Mouse (Mus musculus) olfactory bulb, adult 2 months (tissue): ENCODE results near the gene Lrrc8b. TPM values are rescaled to one million over a fixed set of nuclear protein-coding genes. Genes with fewer than 3 reads are reported as not detected.

Source experiments
- H3K27ac ChIP-seq: fragments of 200-500 bp; 2 replicates; pipeline ENCODE4 v1.5.1; 2012; ENCODE audit warnings: low read depth, low read length; ENCODE audit not compliant: insufficient read depth
- H3K4me1 ChIP-seq: fragments of 200-500 bp; 2 replicates; pipeline ENCODE4 v1.6.1; 2012; ENCODE audit warnings: low read length; ENCODE audit not compliant: control insufficient read depth, insufficient read depth
- H3K4me3 ChIP-seq: fragments of 200-500 bp; 2 replicates; pipeline ENCODE4 v1.5.1; 2012; ENCODE audit warnings: mild to moderate bottlenecking, low read depth, low read length, moderate library complexity; ENCODE audit not compliant: insufficient read depth
- CTCF ChIP-seq: fragments of 200-500 bp; IDR thresholded peaks from 2 replicates; pipeline ENCODE4 v1.5.1; 2012; ENCODE audit warnings: low read depth, mild to moderate bottlenecking, low read length, moderate library complexity; ENCODE audit not compliant: insufficient read depth
- POLR2A ChIP-seq: fragments of 200-500 bp; IDR thresholded peaks from 2 replicates; pipeline ENCODE4 v1.6.1; 2012; ENCODE audit warnings: mild to moderate bottlenecking, low read depth, low read length, moderate library complexity; ENCODE audit not compliant: insufficient read depth
- WGBS: fragments of 180-500 bp; shearing (Covaris S2); methylation state at CpG from one replicate; pipeline ENCODE4 v1.1.7; 2018; 5-methylcytosine and 5-hydroxymethylcytosine counted together
- polyA plus RNA-seq: library from polyadenylated mRNA; stranded (reverse); fragments of >200 nt; gene quantifications from 2 replicates; pipeline ENCODE4 v1.2.4, GENCODE M21; 2012; ENCODE audit warnings: low replicate concordance; ENCODE audit not compliant: missing spikeins, insufficient read depth, insufficient read length

The Lrrc8b gene
- polyA plus RNA-seq, 1 experiment: not detected

DNA sequence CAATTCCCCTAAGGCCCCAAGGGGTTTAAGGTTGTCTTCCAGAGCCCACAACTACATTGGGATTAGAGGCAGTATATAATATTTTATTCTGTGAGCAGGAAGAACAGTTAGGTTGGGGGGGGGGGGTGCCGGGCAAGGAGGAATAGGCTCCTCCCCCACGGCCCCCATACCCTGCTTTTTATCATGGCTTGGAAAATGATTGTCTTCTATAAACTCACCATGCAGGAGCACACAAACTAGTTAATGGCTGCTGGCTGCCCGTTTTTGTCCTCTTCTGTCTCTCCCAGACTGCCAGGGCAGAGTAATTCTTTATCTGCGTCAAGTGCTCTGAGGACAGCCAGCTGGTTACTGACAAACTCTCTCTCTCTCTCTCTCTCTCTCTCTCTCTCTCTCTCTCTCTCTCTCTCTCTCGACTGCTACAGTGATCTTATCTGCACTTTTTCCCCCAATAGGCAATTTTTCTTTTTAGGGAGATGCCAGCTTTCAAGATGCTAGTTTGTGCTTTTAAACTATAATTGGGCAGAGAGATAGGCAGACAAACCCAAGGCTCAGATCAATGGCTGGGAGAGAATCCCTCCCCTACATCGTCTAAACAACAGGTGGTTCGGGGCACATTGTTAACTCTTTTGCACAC is 102.5 kb downstream of the Lrrc8b start:
- Histone ChIP-seq H3K4me3 (peak overlapping the region; percentile 67), H3K4me1 (peaks cover 8% of the 10 kb centered on the region; the same call in 1 of the 2 replicates), H3K27ac (no peak overlapping the region)
- TF ChIP-seq CTCF (no peak), POLR2A (no peak)
- WGBS: 10% methylated on average over 7 of the region's 7 CpGs

DNA sequence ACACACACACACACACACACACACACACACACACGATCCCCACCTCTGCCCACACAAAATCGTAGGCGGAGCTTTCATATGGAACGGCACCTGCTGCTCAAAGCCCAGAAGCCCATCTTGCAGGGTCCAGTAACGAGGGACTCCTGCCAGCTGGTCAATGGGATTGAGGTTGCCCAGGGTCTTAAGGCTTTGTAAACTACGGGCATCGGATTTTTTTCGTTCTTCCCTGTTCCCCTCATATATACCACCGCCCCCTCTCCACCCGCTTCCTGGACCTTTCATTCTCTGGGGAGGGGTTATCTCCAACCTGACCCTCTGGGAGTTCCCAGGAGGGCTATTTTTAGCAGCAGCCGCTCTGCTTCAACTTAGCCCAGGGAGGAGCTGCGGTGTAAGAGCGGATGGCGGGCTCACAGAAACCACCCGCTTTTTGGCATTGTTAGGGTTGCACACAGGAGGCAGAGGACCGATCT is 103.1 kb downstream of the Lrrc8b start:
- H3K27ac ChIP-seq: peak overlapping the region; percentile 57
- WGBS: under 1% methylated on average over 16 of the region's 16 CpGs
- peak overlapping the region; percentile 67 for H3K4me3 ChIP-seq
- H3K4me1 ChIP-seq: peaks cover 10% of the 10 kb centered on the region; the same call in 1 of the 2 replicates
- no peak for TF ChIP-seq CTCF
- no peak for TF ChIP-seq POLR2A

DNA sequence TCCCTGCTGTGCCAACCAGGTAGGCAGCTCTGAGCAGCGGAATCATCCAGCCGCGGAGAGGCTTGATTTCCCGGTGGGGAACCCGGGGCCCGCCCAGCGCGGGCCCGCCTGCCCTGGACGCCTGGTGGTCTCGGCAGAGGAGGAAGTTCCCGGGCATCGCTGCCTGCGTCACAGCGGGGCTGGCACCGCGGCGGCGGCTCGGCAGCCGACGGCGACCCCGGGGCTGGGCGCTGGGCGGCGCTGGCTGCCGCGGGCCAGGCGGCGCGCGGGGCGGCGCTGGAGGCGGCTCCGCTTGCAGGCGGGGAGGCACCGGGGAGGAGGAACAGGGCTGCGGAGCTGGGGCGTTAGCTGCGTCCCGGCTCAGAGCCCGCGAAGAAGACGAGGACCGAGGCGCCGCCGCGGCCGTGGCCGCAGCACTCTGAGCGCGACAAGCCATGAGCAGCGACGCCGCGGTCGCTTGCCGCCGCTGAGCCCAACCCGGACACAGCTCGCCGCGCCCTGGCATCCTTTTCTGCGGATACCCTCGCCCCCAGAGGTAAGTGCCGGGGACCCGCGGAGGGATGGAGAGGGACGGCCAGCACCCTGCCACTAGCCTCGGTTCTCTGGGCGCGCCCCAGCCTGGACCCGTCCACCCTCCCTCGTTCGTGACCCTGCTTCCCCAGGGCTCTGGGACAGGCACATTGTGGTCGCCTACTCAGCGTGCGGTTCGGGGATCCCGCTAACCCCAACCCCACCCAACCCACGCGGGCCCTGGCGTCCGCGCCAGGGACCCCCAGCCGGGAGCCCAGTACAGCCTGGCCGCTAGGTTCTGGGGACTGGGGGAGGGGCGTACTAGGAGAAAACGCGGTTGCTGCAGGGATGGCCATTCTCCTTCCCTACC is 103.8 kb downstream of the Lrrc8b start, which contains the start of gene Lrrc8c:
TSS of gene Lrrc8c (plus strand) at position 293 of the 880 bp plus-strand sequence.
- H3K27ac ChIP-seq: peak within 1 kb of the TSS; percentile 57
- peaks cover 10% of the 10 kb centered on the region; the same call in 1 of the 2 replicates for H3K4me1 ChIP-seq
- peak; percentile 43; the same call in 1 of the 2 replicates for TF ChIP-seq CTCF
- peak; percentile 62 for TF ChIP-seq POLR2A
- under 1% methylated on average over 91 of the region's 93 CpGs for WGBS
- peak within 1 kb of the TSS; percentile 67 for H3K4me3 ChIP-seq

DNA sequence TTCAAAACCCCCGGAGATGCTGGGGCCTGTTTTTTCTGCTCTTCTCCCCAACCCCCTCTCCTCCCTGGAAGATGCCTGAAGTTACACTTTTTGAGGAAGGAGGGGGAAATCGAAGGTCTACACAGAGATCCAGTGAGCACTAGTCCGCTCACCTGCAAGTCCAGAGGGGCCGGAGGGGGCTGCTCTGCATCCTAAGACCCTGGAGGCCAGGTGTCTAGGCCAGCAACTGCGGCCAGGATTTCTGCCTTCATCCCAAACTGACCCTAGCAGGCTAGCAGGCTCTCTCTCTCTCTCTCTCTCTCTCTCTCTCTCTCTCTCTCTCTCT is 104.4 kb downstream of the Lrrc8b start:
- H3K4me1 ChIP-seq: peaks cover 10% of the 10 kb centered on the region; the same call in 1 of the 2 replicates
- 3% methylated on average over 5 of the region's 5 CpGs for WGBS
- TF ChIP-seq POLR2A: no peak
- no peak for TF ChIP-seq CTCF
- H3K4me3 ChIP-seq: peak overlapping the region; percentile 67
- no peak overlapping the region for H3K27ac ChIP-seq

DNA sequence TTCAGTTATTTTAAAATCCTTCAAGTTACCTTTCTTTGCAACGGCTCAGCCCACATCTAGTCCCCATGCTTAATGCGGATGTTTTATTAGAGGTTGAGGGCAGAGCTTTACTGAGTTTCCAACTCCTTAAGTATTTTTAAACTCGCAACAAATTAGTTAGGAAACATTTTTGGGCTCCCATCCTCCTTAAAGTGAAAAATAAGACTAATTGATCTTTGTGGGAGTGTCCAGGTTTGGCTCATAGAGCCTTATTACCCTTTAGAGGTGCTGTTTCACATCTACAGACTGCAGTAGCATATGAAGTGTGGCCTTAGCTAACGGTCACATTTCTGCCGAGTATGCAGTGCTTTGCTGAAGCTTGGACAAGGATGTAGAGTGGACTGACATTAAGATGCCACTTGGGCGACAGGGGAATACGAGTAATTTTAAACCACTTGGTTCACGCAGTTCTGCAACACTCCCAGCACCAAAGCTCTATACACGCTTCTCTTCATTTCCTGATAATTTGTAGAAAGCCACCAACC is 104.9 kb downstream of the Lrrc8b start:
- TF ChIP-seq POLR2A (no peak), CTCF (no peak)
- peak overlapping the region; percentile 67 for H3K4me3 ChIP-seq
- H3K4me1 ChIP-seq: peaks cover 10% of the 10 kb centered on the region; the same call in 1 of the 2 replicates
- no peak overlapping the region for H3K27ac ChIP-seq
- 47% methylated on average over 9 of the region's 9 CpGs for WGBS

DNA sequence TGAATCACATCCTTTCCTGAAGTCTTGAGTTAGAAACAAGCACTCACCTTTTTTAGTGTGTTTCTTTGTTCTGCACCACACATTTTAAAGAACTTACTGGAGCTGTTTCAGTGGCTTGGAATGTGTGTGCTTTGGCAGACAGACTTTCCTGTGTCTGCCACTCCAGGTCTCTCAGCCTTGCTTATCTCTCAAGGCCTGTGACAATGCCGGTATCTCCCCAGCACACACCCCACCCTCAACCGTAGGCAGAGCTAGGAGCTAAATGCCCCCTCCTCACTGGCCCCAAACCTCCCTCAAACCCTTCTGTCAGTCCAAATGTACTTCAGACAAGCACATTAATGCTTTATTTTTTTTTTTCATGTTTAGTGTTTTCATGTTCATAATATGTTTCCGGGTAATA is 107.9 kb downstream of the Lrrc8b start:
- 83% methylated on average over 3 of the region's 3 CpGs for WGBS
- H3K4me1 ChIP-seq: peaks cover 10% of the 10 kb centered on the region; the same call in 1 of the 2 replicates
- no peak overlapping the region for H3K27ac ChIP-seq
- no peak overlapping the region for H3K4me3 ChIP-seq
- TF ChIP-seq CTCF (no peak), POLR2A (no peak)

DNA sequence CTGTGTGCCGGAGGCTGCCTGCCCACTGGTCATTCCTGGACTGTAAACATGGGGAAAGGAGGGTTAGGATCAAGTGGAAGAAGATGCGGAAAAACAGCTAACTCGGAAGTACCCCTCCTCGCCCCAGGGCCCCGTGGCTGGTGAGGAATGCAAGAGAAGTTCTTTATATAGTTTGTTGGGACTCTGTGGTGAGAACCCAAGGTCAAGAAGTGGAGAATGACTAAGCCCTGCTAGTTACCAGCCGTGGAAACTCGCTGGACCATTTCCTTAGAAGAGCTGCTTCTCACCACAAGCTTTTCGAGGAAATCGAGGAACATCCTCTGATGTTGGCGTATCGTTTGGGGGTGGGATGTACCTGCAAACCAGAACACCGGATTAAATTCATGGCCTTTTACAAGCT is 109.4 kb downstream of the Lrrc8b start:
- Histone ChIP-seq H3K27ac (no peak overlapping the region), H3K4me1 (peaks cover 4% of the 10 kb centered on the region; the same call in 1 of the 2 replicates), H3K4me3 (no peak overlapping the region)
- TF ChIP-seq POLR2A (no peak), CTCF (no peak)
- WGBS: 95% methylated on average over 12 of the region's 12 CpGs

DNA sequence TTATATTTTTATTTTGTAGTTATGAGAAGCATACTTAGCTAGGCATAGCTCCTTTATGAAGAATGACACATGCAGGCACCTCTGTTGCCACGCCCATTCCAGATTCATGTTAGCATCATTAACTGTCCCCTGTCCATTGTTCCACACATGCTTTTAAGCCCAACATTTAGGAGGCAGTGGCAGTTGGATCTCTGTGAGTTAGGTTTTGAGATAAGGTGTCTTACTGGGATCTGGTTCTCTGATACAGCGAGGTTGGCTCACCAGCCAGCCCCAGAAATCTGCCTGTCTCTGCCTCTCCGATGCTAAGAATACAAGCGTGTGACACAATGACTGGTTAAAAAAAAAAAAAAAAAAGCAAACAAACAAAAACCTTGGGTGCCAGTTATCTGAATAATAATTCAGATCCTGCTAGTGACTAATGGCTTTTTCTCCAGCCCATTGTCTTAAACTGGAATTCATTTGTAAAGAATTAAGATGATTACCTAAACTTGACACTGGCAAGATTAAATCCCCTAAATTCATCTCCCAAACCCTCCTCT is 110.6 kb downstream of the Lrrc8b start:
- no peak overlapping the region for H3K4me3 ChIP-seq
- TF ChIP-seq CTCF: no peak
- no peak for TF ChIP-seq POLR2A
- H3K27ac ChIP-seq: no peak overlapping the region
- peaks cover 2% of the 10 kb centered on the region; the same call in 1 of the 2 replicates for H3K4me1 ChIP-seq
- WGBS: 93% methylated on average over 4 of the region's 4 CpGs
